Mouse (Mus musculus): ENCODE data around the gene Aatf.

The Aatf gene

GRCm38 (mm10) chr11:84373122-84373521 is 140.2 kb downstream of the Aatf start:
- no peak for DNase-seq (ENCODE audit: low spot score)
